Mouse (Mus musculus) E14TG2a.4 (cell line): ENCODE measurements at regions not wholly inside any gene's neighbourhood (a gene's known extent, or its start where the extent isn't known, plus 50 kb on each side); places are given as distances from the start of the nearest gene placed in this dataset.

Experiments
- CTCF ChIP-seq: conservative IDR thresholded peaks from 2 replicates; pipeline ENCODE4 v1.5.1; 2014; ENCODE audit warnings: low read length
- NANOG ChIP-seq: IDR thresholded peaks from 2 replicates; pipeline ENCODE4 v1.6.1; 2014; ENCODE audit warnings: borderline replicate concordance, low read length, mixed read lengths

GRCm38 (mm10) chr7:71583443-71584055 lies 232.3 kb upstream of the Gm10295 start:
- no peak for TF ChIP-seq CTCF
- no peak for TF ChIP-seq NANOG
